14 mouse cellular contexts compared by ENCODE assay signal in genomic region chr13:78318434-78318833, GRCm38 (mm10).
"Had no signal": no experiment of that assay in that cellular context is flagged by ENCODE, and none has a peak within 500 bp of the region (broad histone marks: within the 10 kb centered on the region; RNA-seq: fewer than 3 reads in every experiment).

No protein-coding gene starts in this region.

- H3K4me3 ChIP-seq: midbrain, embryonic 10.5 days; midbrain, embryonic 12.5 days; midbrain, embryonic 15.5 days; neural tube, embryonic 12.5 days; stomach, embryonic 15.5 days had no signal

- H3K4me1 ChIP-seq: midbrain, embryonic 10.5 days; midbrain, embryonic 12.5 days; midbrain, embryonic 15.5 days; neural tube, embryonic 12.5 days; stomach, embryonic 15.5 days had no signal

- H3K36me3 ChIP-seq: midbrain, embryonic 10.5 days; midbrain, embryonic 12.5 days; midbrain, embryonic 15.5 days; neural tube, embryonic 12.5 days; stomach, embryonic 15.5 days had no signal

- H3K4me2 ChIP-seq: lung, embryonic 14.5 days; midbrain, embryonic 12.5 days; midbrain, embryonic 15.5 days; neural tube, embryonic 12.5 days; stomach, embryonic 15.5 days had no signal

- H3K27ac ChIP-seq: midbrain, embryonic 10.5 days; midbrain, embryonic 12.5 days; midbrain, embryonic 15.5 days; neural tube, embryonic 12.5 days; stomach, embryonic 15.5 days; stomach, postnatal 0 days had no signal

- DNase-seq: lung, adult 18-20 months; lung, embryonic 14.5 days; lung, postnatal 10 days; lung, postnatal 4 days; right cerebral cortex, postnatal 14 days; thymus, adult 2 months; thymus, postnatal 14 days; thymus, postnatal 36 days had no signal

- H3K9me3 ChIP-seq: stomach, embryonic 15.5 days had no signal

- H3K27me3 ChIP-seq: midbrain, embryonic 12.5 days; midbrain, embryonic 15.5 days; neural tube, embryonic 12.5 days; stomach, embryonic 15.5 days had no signal

- ATAC-seq: midbrain, embryonic 15.5 days had no signal

- H3K9ac ChIP-seq: lung, embryonic 14.5 days; midbrain, embryonic 12.5 days; midbrain, embryonic 15.5 days; neural tube, embryonic 12.5 days; stomach, embryonic 15.5 days had no signal
